Mouse (Mus musculus): ENCODE results near the gene Rapgefl1. TPM values are rescaled to one million over a fixed set of nuclear protein-coding genes. Genes with fewer than 3 reads are reported as not detected.
A peak's percentile ranks its signal among the peaks of the same experiment; 100 is the strongest.

Gene Rapgefl1
- polyA plus RNA-seq (2015; fragmentation: Nextera tagmentation; extraction: Ambion mirVana) = 4.7 and 5.8 TPM in 2 replicates

- Histone ChIP-seq H3K4me2 (replicated peaks) (peak within 1 kb of the TSS; percentile 97), H3K4me3 (replicated peaks) (peak within 1 kb of the TSS; percentile 58), H3K9me3 (no peaks in the 10 kb centered on the region), H3K36me3 (peaks cover 33% of the 10 kb centered on the region), H3K27ac (peak within 1 kb of the TSS; percentile 61), H3K9ac (replicated peaks) (peak within 1 kb of the TSS; percentile 76), H3K4me1 (replicated peaks) (peaks cover 56% of the 10 kb centered on the region), H3K27me3 (peaks cover 15% of the 10 kb centered on the region)
- ATAC-seq = peak; percentile 89
- 1% methylated on average over 43 of the region's 48 CpGs for whole genome bisulfite sequencing
Observed at GRCm38 (mm10) chr11:98836651-98837141, at the start of gene Rapgefl1. Gene Rapgefl1, plus strand, starts transcription at chr11:98836785.

- H3K4me2 ChIP-seq (replicated peaks) = no peak overlapping the region
- no peaks in the 10 kb centered on the region for H3K9me3 ChIP-seq
- no peak overlapping the region for H3K27ac ChIP-seq
- H3K4me1 ChIP-seq (replicated peaks) = peaks cover 59% of the 10 kb centered on the region
- ATAC-seq = peak; percentile 1; the same call in 1 of the 2 replicates
- no peak overlapping the region for H3K9ac ChIP-seq (replicated peaks)
- H3K27me3 ChIP-seq = no peaks in the 10 kb centered on the region
- no peaks in the 10 kb centered on the region for H3K36me3 ChIP-seq
- no peak overlapping the region for H3K4me3 ChIP-seq (replicated peaks)
- WGBS = 34% methylated on average over 7 of the region's 7 CpGs
Observed at GRCm38 (mm10) chr11:98787229-98787628, 49.4 kb upstream of the Rapgefl1 start.

- no peaks in the 10 kb centered on the region for H3K27me3 ChIP-seq
- no peak for ATAC-seq
- H3K4me1 ChIP-seq (replicated peaks) = peaks cover 59% of the 10 kb centered on the region
- no peak overlapping the region for H3K9ac ChIP-seq (replicated peaks)
- H3K27ac ChIP-seq = no peak overlapping the region
- no peak overlapping the region for H3K4me2 ChIP-seq (replicated peaks)
- no peak overlapping the region for H3K4me3 ChIP-seq (replicated peaks)
- WGBS = 91% methylated on average over 1 of the region's 1 CpGs
- H3K9me3 ChIP-seq = no peaks in the 10 kb centered on the region
- H3K36me3 ChIP-seq = no peaks in the 10 kb centered on the region
Observed at GRCm38 (mm10) chr11:98787691-98788090, 48.9 kb upstream of the Rapgefl1 start.

- Histone ChIP-seq H3K4me3 (replicated peaks) (no peak overlapping the region), H3K27me3 (no peaks in the 10 kb centered on the region), H3K9me3 (no peaks in the 10 kb centered on the region), H3K4me1 (replicated peaks) (peaks cover 59% of the 10 kb centered on the region), H3K36me3 (no peaks in the 10 kb centered on the region), H3K9ac (replicated peaks) (no peak overlapping the region), H3K27ac (peak overlapping the region; percentile 40; the same call in 1 of the 2 replicates), H3K4me2 (replicated peaks) (peak overlapping the region; percentile 89; the same call in 1 of the 2 replicates)
- WGBS = 92% methylated on average over 5 of the region's 5 CpGs
- no peak for ATAC-seq
Observed at GRCm38 (mm10) chr11:98788139-98788538, 48.4 kb upstream of the Rapgefl1 start.

GRCm38 (mm10) chr11:98788550-98789218 is 47.9 kb upstream of the Rapgefl1 start:
- Histone ChIP-seq H3K27me3 (no peaks in the 10 kb centered on the region), H3K27ac (peak overlapping the region; percentile 40), H3K4me3 (replicated peaks) (peak overlapping the region; percentile 45), H3K9me3 (no peaks in the 10 kb centered on the region), H3K4me2 (replicated peaks) (peak overlapping the region; percentile 89), H3K36me3 (no peaks in the 10 kb centered on the region), H3K9ac (replicated peaks) (no peak overlapping the region; the same call in 1 of the 2 replicates), H3K4me1 (replicated peaks) (peaks cover 59% of the 10 kb centered on the region)
- WGBS = 11% methylated on average over 18 of the region's 18 CpGs
- ATAC-seq = peak; percentile 88

- Histone ChIP-seq H3K4me3 (replicated peaks) (peak overlapping the region; percentile 45), H3K27ac (no peak overlapping the region), H3K4me2 (replicated peaks) (peak overlapping the region; percentile 89), H3K27me3 (no peaks in the 10 kb centered on the region), H3K9ac (replicated peaks) (peak overlapping the region; percentile 61), H3K36me3 (no peaks in the 10 kb centered on the region), H3K4me1 (replicated peaks) (peaks cover 61% of the 10 kb centered on the region), H3K9me3 (no peaks in the 10 kb centered on the region)
- peak; percentile 41 for ATAC-seq
- whole genome bisulfite sequencing = 3% methylated on average over 25 of the region's 25 CpGs
Observed at GRCm38 (mm10) chr11:98789219-98789807, 47.3 kb upstream of the Rapgefl1 start.

GRCm38 (mm10) chr11:98789824-98790223 is 46.8 kb upstream of the Rapgefl1 start:
- H3K9ac ChIP-seq (replicated peaks) = peak overlapping the region; percentile 61; the same call in 1 of the 2 replicates
- no peak overlapping the region for H3K27ac ChIP-seq
- H3K4me2 ChIP-seq (replicated peaks) = peak overlapping the region; percentile 89
- peak overlapping the region; percentile 45 for H3K4me3 ChIP-seq (replicated peaks)
- WGBS = 39% methylated on average over 5 of the region's 5 CpGs
- H3K27me3 ChIP-seq = no peaks in the 10 kb centered on the region
- ATAC-seq = no peak
- H3K9me3 ChIP-seq = no peaks in the 10 kb centered on the region
- peaks cover 61% of the 10 kb centered on the region for H3K4me1 ChIP-seq (replicated peaks)
- no peaks in the 10 kb centered on the region for H3K36me3 ChIP-seq

GRCm38 (mm10) chr11:98790631-98791205 is 45.9 kb upstream of the Rapgefl1 start:
- Histone ChIP-seq H3K9ac (replicated peaks) (no peak overlapping the region), H3K4me3 (replicated peaks) (no peak overlapping the region), H3K27ac (no peak overlapping the region), H3K4me2 (replicated peaks) (no peak overlapping the region), H3K4me1 (replicated peaks) (peaks cover 58% of the 10 kb centered on the region), H3K36me3 (no peaks in the 10 kb centered on the region), H3K9me3 (no peaks in the 10 kb centered on the region), H3K27me3 (no peaks in the 10 kb centered on the region)
- 83% methylated on average over 5 of the region's 5 CpGs for WGBS
- ATAC-seq = no peak

GRCm38 (mm10) chr11:98791448-98791847 is 45.1 kb upstream of the Rapgefl1 start:
- Histone ChIP-seq H3K9ac (replicated peaks) (no peak overlapping the region), H3K4me2 (replicated peaks) (no peak overlapping the region), H3K9me3 (no peaks in the 10 kb centered on the region), H3K4me3 (replicated peaks) (no peak overlapping the region), H3K36me3 (no peaks in the 10 kb centered on the region), H3K27ac (no peak overlapping the region), H3K4me1 (replicated peaks) (peaks cover 51% of the 10 kb centered on the region), H3K27me3 (no peaks in the 10 kb centered on the region)
- ATAC-seq = no peak
- 76% methylated on average over 1 of the region's 1 CpGs for WGBS

GRCm38 (mm10) chr11:98792081-98792480 is 44.5 kb upstream of the Rapgefl1 start:
- H3K9ac ChIP-seq (replicated peaks) = no peak overlapping the region
- H3K4me3 ChIP-seq (replicated peaks) = no peak overlapping the region
- ATAC-seq = no peak
- H3K36me3 ChIP-seq = no peaks in the 10 kb centered on the region
- H3K27ac ChIP-seq = no peak overlapping the region
- peaks cover 46% of the 10 kb centered on the region for H3K4me1 ChIP-seq (replicated peaks)
- H3K9me3 ChIP-seq = no peaks in the 10 kb centered on the region
- 6% methylated on average over 4 of the region's 4 CpGs for WGBS
- H3K4me2 ChIP-seq (replicated peaks) = no peak overlapping the region
- H3K27me3 ChIP-seq = no peaks in the 10 kb centered on the region

GRCm38 (mm10) chr11:98794469-98795014 is 42.0 kb upstream of the Rapgefl1 start:
- Histone ChIP-seq H3K4me1 (replicated peaks) (peaks cover 49% of the 10 kb centered on the region), H3K4me2 (replicated peaks) (peak overlapping the region; percentile 99), H3K9ac (replicated peaks) (peak overlapping the region; percentile 100), H3K27me3 (no peaks in the 10 kb centered on the region), H3K9me3 (no peaks in the 10 kb centered on the region), H3K27ac (peak overlapping the region; percentile 100), H3K36me3 (peaks cover 6% of the 10 kb centered on the region; the same call in 1 of the 2 replicates), H3K4me3 (replicated peaks) (peak overlapping the region; percentile 100)
- under 1% methylated on average over 28 of the region's 30 CpGs for WGBS
- peak; percentile 75 for ATAC-seq
